Mouse (Mus musculus) mouse embryonic stem cell (cell line): ENCODE measurements around the gene Cdpf1.

Experiments
- in situ Hi-C, 2 experiments: fragments of 300-500 bp; cut with MboI; formaldehyde crosslinking; loops; 1 replicate in 1 of 2; 3 replicates in 1 of 2; pipeline ENCODE4 v1.14.3; 2019 to 2020; ENCODE audit warnings: low sequenced_read_pairs in 2 of 2, low pct_unique_long_range_greater_than_20kb in 1 of 2, mixed read lengths in 1 of 2; ENCODE audit not compliant: unreplicated experiment in 1 of 2

Gene Cdpf1

DNA sequence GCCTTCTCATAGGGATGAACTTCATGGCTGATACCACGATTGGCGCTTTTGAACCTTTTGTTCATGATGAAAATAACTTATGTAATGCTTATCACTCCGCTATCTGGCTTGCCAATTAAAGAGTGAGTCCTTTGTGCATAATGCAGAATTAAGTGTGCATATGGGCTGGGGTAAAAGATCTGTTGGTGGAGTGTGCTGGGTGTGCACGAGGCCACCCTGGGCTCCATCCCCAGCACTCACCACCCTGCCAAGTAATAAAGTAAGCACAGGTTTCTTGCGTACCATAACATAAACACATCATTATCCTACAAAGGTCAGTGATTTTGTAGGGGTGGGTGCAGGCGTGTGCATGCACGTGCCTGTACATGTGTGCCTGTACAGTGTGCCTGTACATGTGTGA, 36.5 kb downstream of the Cdpf1 start:
- in situ Hi-C loops = no loop called here

GRCm38 (mm10) chr15:85774419-85774818, 37.1 kb downstream of the Cdpf1 start:
- in situ Hi-C loops = no loop called here

GRCm38 (mm10) chr15:85772146-85772740, 39.3 kb downstream of the Cdpf1 start:
- in situ Hi-C loops = no loop called here

DNA sequence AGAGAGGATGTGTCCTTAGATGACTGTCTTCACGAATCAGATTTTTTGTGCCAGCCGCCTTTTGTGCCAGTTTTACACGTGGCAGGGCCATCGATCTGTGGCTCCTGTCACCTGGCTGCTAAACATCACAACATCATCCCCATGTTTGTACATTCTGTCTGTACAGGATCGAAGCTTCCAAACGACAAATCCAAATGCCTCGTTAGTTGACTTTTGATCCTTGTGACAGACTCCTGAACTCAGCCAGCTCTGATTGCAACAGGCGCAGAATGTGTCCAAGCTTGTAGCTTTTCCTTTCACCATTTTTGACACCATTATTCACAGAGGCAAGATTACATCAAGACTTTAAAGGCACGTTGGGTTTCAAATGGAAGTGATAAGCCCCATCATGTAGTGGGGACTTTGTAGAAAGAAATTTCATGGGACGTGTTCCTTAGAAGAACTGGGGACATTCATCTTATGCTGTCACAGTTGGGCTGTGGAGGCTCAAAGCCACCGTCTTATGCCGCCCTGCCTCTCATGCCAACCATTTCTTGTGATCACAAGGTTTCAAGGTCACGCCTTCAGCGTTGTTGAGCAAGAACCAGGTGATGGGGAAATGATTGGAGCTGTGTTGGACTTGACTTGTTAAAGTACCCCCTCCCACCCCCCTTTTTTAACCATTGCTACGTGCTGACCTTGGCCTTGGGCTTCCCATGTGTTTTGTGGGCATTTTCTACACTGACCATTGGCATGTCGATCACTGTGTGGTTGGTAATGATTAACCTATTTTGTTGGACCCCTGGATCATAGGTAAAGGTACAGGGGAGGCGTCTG, 40.0 kb downstream of the Cdpf1 start:
- in situ Hi-C loops = no loop called here

- in situ Hi-C loops = no loop called here
Measured at GRCm38 (mm10) chr15:85768991-85769390, 42.5 kb downstream of the Cdpf1 start.

- in situ Hi-C loops = no loop called here
Measured at GRCm38 (mm10) chr15:85766677-85767076, 44.8 kb downstream of the Cdpf1 start.

GRCm38 (mm10) chr15:85765022-85765421, 46.5 kb downstream of the Cdpf1 start:
- in situ Hi-C loops = no loop called here

DNA sequence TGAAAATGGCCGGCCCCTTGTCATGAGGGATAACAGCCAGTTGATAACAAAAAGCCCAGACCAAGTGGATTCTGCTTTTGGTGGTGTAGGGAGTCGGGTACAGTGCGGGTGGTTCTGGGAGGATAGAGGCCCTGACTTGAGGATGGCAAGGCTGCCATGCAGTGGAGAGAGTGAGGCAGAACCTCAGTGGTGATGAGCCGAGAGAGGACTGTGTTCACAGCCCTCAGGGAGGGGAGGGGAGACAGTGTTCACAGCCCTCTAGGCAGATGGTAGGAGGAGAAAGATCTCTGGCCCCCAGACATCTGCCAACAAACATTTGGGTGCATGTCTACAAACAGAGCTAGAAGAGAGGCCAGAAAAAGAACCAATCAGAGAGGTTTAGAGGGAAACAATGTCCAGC, 48.7 kb downstream of the Cdpf1 start:
- in situ Hi-C loops = no loop called here

- in situ Hi-C loops = no loop called here
Measured at GRCm38 (mm10) chr15:85757768-85758167, 53.7 kb downstream of the Cdpf1 start.
